Mouse (Mus musculus) embryonic stem cell, embryonic (primary cell): ENCODE results near the gene Pbx1.

Experiments
- CTCF ChIA-PET, 4 experiments: fragments of 300-600 bp in 2 of 4; fragments of 350-600 bp in 2 of 4; sonication (Branson Sonifier 250); formaldehyde crosslinking; loops; one replicate each; lab custom pipeline; 2022; ENCODE audit warnings: inconsistent platforms in 2 of 4; lab: Charles Lee
- POLR2A ChIA-PET, 4 experiments: fragments of 300-600 bp in 2 of 4; fragments of 350-600 bp in 2 of 4; sonication (Branson Sonifier 250); formaldehyde crosslinking; loops; one replicate each; lab custom pipeline; 2022; ENCODE audit warnings: antibody characterized with exemption in 4 of 4, inconsistent platforms in 1 of 4; lab: Charles Lee

The Pbx1 gene

DNA sequence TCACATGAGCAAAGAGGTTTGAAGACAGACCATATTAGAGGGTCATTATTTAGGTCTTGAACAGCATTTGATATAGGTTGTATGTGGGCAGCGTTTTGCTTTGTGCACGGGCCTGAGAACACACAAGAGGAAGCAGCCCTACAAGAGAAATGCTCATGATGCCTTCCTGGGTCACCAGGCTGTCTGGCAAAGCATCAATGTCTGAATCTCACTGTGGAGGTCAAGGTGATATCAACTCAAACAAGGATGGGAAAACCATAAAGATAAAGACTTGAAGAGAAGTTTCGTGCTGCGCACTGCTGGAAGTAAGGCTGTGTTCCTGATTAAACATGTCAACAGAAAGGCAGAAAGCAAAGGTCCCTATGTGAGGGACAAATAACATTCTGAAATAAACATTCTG is 157.8 kb downstream of the Pbx1 start:
- CTCF ChIA-PET, result no interaction called here
- POLR2A ChIA-PET, result no interaction called here

- POLR2A ChIA-PET, result no interaction called here
- CTCF ChIA-PET, result no interaction called here
Measured at GRCm38 (mm10) chr1:168272091-168272490, 160.0 kb downstream of the Pbx1 start.

GRCm38 (mm10) chr1:168271207-168271606 is 160.9 kb downstream of the Pbx1 start:
- ChIA-PET POLR2A (no interaction called here), CTCF (no interaction called here)

DNA sequence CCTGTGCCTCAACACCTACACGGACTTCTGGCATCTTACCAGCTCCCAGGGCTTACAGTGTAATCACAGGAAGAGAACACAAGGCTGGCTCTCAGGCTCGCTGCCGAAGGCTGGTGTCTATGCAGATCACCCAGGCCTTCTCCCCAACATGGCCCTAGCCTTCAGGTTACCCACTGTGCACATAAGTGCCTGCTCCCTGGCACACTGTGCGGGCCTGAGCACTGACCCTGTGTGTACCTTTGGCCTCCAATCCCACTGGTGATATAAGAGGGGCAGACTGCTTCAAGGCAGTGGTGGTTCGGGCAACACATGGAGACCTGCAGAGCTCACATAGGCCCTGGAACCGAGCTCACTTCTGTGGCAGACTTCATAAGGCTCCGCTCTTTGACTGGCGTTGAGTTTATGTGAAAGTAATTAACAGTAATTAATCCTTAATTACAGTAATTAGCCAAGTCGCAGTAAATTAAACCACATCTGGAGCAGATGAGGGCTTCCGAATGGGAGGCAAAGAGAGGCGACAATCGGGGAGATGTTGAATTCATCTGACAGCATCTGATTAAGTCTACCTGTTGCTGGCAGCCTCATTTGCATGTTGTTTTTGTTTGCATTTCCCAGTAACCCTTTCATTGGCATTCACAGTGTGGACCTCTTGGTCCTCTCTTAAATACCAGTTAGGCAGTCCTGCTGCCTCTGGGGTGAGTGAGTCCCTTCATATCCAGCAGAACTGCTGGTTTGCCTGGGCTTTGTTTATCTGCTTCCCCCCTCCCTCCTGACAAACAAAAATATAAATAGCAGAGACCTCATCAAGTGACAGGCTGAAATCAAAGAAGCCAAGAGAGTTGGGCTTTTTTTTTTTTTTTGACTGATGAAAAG is 163.1 kb downstream of the Pbx1 start:
- ChIA-PET POLR2A (interaction anchor here in 1 of 4 experiments (0.5 kb wide), 1 partner anchor 806 kb away, joined by 4 read pairs; no protein-coding TSS in a partner anchor), CTCF (no interaction called here)

DNA sequence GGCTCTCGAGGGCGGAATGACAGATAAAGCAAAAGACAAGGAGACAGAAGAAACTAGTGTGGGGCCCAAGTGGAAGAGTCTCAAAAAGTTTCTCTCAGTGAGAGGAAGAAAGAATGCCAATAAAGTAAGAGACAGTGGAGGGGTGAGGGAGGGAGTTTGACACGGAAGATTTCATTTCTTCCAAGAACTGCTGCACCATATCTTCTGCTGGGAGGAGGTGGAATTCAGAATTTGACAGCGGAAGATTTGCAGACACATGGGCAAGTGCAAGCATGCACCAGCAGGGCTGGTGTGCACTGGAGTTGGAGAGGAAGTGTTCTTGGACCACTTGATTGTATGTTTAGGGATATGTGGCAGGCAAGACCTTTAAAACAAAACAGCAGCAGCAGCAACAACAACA is 163.8 kb downstream of the Pbx1 start:
- CTCF ChIA-PET, result no interaction called here

GRCm38 (mm10) chr1:168265594-168266390 is 166.3 kb downstream of the Pbx1 start:
- ChIA-PET POLR2A (no interaction called here), CTCF (no interaction called here)

More for the DNA sequence above, 163.8 kb downstream of the Pbx1 start:
- POLR2A ChIA-PET, result interaction anchor here in 1 of 4 experiments (0.5 kb wide), 1 partner anchor 807 kb away, joined by 4 read pairs; no protein-coding TSS in a partner anchor

GRCm38 (mm10) chr1:168265090-168265489 is 167.0 kb downstream of the Pbx1 start:
- POLR2A ChIA-PET, result no interaction called here

GRCm38 (mm10) chr1:168260391-168260790 is 171.7 kb downstream of the Pbx1 start:
- ChIA-PET CTCF (interaction anchor here in 1 of 4 experiments (1.2 kb wide), 1 partner anchor 373 kb away, joined by 3 read pairs; no protein-coding TSS in a partner anchor), POLR2A (no interaction called here)

More at GRCm38 (mm10) chr1:168265090-168265489, 167.0 kb downstream of the Pbx1 start:
- CTCF ChIA-PET, result no interaction called here

- ChIA-PET POLR2A (no interaction called here), CTCF (no interaction called here)
Measured at GRCm38 (mm10) chr1:168258856-168259255, 173.2 kb downstream of the Pbx1 start.

GRCm38 (mm10) chr1:168255347-168255908 is 176.6 kb downstream of the Pbx1 start:
- ChIA-PET POLR2A (interaction anchor here in 1 of 4 experiments (1.1 kb wide), 1 partner anchor 13 kb away, joined by 3 read pairs; no protein-coding TSS in a partner anchor), CTCF (no interaction called here)

- POLR2A ChIA-PET, result no interaction called here
- CTCF ChIA-PET, result interaction anchor here in 1 of 4 experiments (1.1 kb wide), 1 partner anchor 33 kb away, joined by 3 read pairs; no protein-coding TSS in a partner anchor
Measured at GRCm38 (mm10) chr1:168246968-168247724, 184.9 kb downstream of the Pbx1 start.

- ChIA-PET POLR2A (no interaction called here), CTCF (no interaction called here)
Measured at GRCm38 (mm10) chr1:168245539-168245938, 186.5 kb downstream of the Pbx1 start.

DNA sequence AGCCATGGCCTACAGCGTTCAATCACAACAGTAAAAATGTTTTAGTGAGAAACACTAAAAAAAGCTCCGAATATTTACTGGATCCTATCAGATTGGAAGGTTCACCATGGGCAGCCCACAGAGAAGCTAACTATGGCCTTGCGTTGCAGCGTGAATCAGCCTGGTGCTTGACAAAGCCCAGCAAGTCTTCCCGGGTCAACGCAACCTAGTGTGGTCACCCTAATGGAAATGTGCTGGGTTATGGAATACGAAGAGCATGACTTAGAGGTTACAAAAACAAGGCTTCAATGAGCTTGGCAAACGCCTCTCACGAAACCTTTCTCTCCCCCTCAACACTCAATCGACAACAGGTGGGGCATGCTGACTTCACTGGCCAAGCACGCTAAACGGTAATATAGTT is 188.3 kb downstream of the Pbx1 start:
- ChIA-PET CTCF (no interaction called here), POLR2A (interaction anchor here in 1 of 4 experiments (1.4 kb wide), 1 partner anchor 54 kb away, joined by 3 read pairs; no protein-coding TSS in a partner anchor)

DNA sequence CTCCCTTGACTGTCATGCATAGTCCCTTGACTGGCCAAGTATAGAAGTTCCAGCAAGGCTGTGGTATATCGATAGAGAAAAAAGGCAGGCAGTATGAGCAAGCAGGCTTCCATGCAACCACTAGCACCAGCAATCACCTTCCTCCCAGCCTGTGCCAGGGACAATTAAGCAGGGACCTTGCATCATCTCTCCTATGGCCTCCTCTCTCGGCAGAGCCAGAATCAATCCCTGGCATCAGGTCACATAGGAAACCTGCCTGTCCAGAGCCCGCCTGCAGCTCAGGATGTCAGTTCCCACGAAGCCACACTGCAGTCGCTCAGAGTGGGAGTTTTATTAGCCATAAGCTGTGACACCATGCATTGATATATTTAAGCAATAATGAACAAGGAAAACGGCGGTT is 189.0 kb downstream of the Pbx1 start:
- CTCF ChIA-PET, result no interaction called here
- POLR2A ChIA-PET, result interaction anchor here in 2 of 4 experiments (0.6 to 1.4 kb wide), 2 partner anchors 12 to 53 kb away, joined by 3 to 4 read pairs; no protein-coding TSS in a partner anchor

- ChIA-PET POLR2A (interaction anchor here in 1 of 4 experiments (1.1 kb wide), 1 partner anchor 20 kb away, joined by 4 read pairs; no protein-coding TSS in a partner anchor), CTCF (no interaction called here)
Measured at GRCm38 (mm10) chr1:168241316-168241715, 190.8 kb downstream of the Pbx1 start.

GRCm38 (mm10) chr1:168240846-168241245 is 191.2 kb downstream of the Pbx1 start:
- ChIA-PET CTCF (no interaction called here), POLR2A (no interaction called here)

- ChIA-PET CTCF (no interaction called here), POLR2A (no interaction called here)
Measured at GRCm38 (mm10) chr1:168240386-168240785, 191.7 kb downstream of the Pbx1 start.

- POLR2A ChIA-PET, result no interaction called here
- CTCF ChIA-PET, result interaction anchor here in 1 of 4 experiments (1.0 kb wide), 1 partner anchor 22 kb away, joined by 3 read pairs; no protein-coding TSS in a partner anchor
Measured at GRCm38 (mm10) chr1:168236101-168236500, 196.0 kb downstream of the Pbx1 start.
